Mouse (Mus musculus): ENCODE results near the gene Foxc1. TPM values are rescaled to one million over a fixed set of nuclear protein-coding genes. Genes with fewer than 3 reads are reported as not detected.

Foxc1 gene
- polyA plus RNA-seq, 1 experiment from 2014 or later = 0.37 TPM

GRCm38 (mm10) chr13:31835802-31836201 lies 29.4 kb downstream of the Foxc1 start:
- TF ChIP-seq CTCF (IDR thresholded peaks at IDR 0.05) (no peak), EP300 (IDR thresholded peaks at IDR 0.05) (no peak)
- ATAC-seq = no peak
- H3K27me3 ChIP-seq (replicated peaks; ENCODE audit: insufficient read depth, low read length) = no peaks in the 10 kb centered on the region

GRCm38 (mm10) chr13:31849258-31849971 lies 43.0 kb downstream of the Foxc1 start:
- ATAC-seq = no peak
- 49% methylated on average over 5 of the region's 5 CpGs for WGBS

More at GRCm38 (mm10) chr13:31835802-31836201, 29.4 kb downstream of the Foxc1 start:
- no peaks in the 10 kb centered on the region for H3K4me1 ChIP-seq (ENCODE audit: insufficient read depth, low read depth, low read length)
- DNase-seq (ENCODE audit: low spot score) = no peak
- H3K4me2 ChIP-seq (replicated peaks; ENCODE audit: low read depth, low read length) = no peak overlapping the region
- H3K9ac ChIP-seq (replicated peaks; ENCODE audit: low read depth) = no peak overlapping the region
- H3K4me3 ChIP-seq (ENCODE audit: low read depth, low read length) = no peak overlapping the region
- WGBS = 66% methylated on average over 4 of the region's 4 CpGs
- no peaks in the 10 kb centered on the region for H3K9me3 ChIP-seq (ENCODE audit: low read length)
- H3K36me3 ChIP-seq (ENCODE audit: insufficient read depth, low read length) = no peaks in the 10 kb centered on the region
- H3K27ac ChIP-seq (ENCODE audit: low read length) = no peak overlapping the region

GRCm38 (mm10) chr13:31853564-31853963 lies 47.1 kb downstream of the Foxc1 start:
- H3K27me3 ChIP-seq (replicated peaks; ENCODE audit: insufficient read depth, low read length) = no peaks in the 10 kb centered on the region
- WGBS = 42% methylated on average over 2 of the region's 2 CpGs
- no peak overlapping the region for H3K9ac ChIP-seq (replicated peaks; ENCODE audit: low read depth)
- H3K4me2 ChIP-seq (replicated peaks; ENCODE audit: low read depth, low read length) = no peak overlapping the region
- H3K4me3 ChIP-seq (ENCODE audit: low read depth, low read length) = no peak overlapping the region
- H3K9me3 ChIP-seq (ENCODE audit: low read length) = no peaks in the 10 kb centered on the region
- ATAC-seq (no peak), DNase-seq (ENCODE audit: low spot score) (no peak)
- H3K4me1 ChIP-seq (ENCODE audit: insufficient read depth, low read depth, low read length) = no peaks in the 10 kb centered on the region
- TF ChIP-seq CTCF (IDR thresholded peaks at IDR 0.05) (no peak), EP300 (IDR thresholded peaks at IDR 0.05) (no peak)
- no peaks in the 10 kb centered on the region for H3K36me3 ChIP-seq (ENCODE audit: insufficient read depth, low read length)
- no peak overlapping the region for H3K27ac ChIP-seq (ENCODE audit: low read length)

More at GRCm38 (mm10) chr13:31849258-31849971, 43.0 kb downstream of the Foxc1 start:
- H3K4me3 ChIP-seq (ENCODE audit: low read depth, low read length) = no peak overlapping the region
- H3K9me3 ChIP-seq (ENCODE audit: low read length) = no peaks in the 10 kb centered on the region
- H3K9ac ChIP-seq (replicated peaks; ENCODE audit: low read depth) = no peak overlapping the region
- no peak overlapping the region for H3K27ac ChIP-seq (ENCODE audit: low read length)
- no peaks in the 10 kb centered on the region for H3K27me3 ChIP-seq (replicated peaks; ENCODE audit: insufficient read depth, low read length)
- H3K4me1 ChIP-seq (ENCODE audit: insufficient read depth, low read depth, low read length) = no peaks in the 10 kb centered on the region
- TF ChIP-seq EP300 (IDR thresholded peaks at IDR 0.05) (no peak), CTCF (IDR thresholded peaks at IDR 0.05) (no peak)
- no peak overlapping the region for H3K4me2 ChIP-seq (replicated peaks; ENCODE audit: low read depth, low read length)
- no peaks in the 10 kb centered on the region for H3K36me3 ChIP-seq (ENCODE audit: insufficient read depth, low read length)
- DNase-seq (ENCODE audit: low spot score) = no peak

GRCm38 (mm10) chr13:31854000-31854399 lies 47.6 kb downstream of the Foxc1 start:
- ATAC-seq = no peak
- no peaks in the 10 kb centered on the region for H3K4me1 ChIP-seq (ENCODE audit: insufficient read depth, low read depth, low read length)
- H3K27me3 ChIP-seq (replicated peaks; ENCODE audit: insufficient read depth, low read length) = no peaks in the 10 kb centered on the region
- H3K9ac ChIP-seq (replicated peaks; ENCODE audit: low read depth) = no peak overlapping the region
- no peak overlapping the region for H3K27ac ChIP-seq (ENCODE audit: low read length)
- 54% methylated on average over 4 of the region's 4 CpGs for WGBS
- H3K4me3 ChIP-seq (ENCODE audit: low read depth, low read length) = no peak overlapping the region
- no peaks in the 10 kb centered on the region for H3K9me3 ChIP-seq (ENCODE audit: low read length)
- no peak for DNase-seq (ENCODE audit: low spot score)
- H3K36me3 ChIP-seq (ENCODE audit: insufficient read depth, low read length) = no peaks in the 10 kb centered on the region
- no peak overlapping the region for H3K4me2 ChIP-seq (replicated peaks; ENCODE audit: low read depth, low read length)
- TF ChIP-seq EP300 (IDR thresholded peaks at IDR 0.05) (no peak), CTCF (IDR thresholded peaks at IDR 0.05) (no peak)

- no peaks in the 10 kb centered on the region for H3K27me3 ChIP-seq (replicated peaks; ENCODE audit: insufficient read depth, low read length)
- WGBS = 65% methylated on average over 5 of the region's 5 CpGs
- no peak for DNase-seq (ENCODE audit: low spot score)
- no peak overlapping the region for H3K4me2 ChIP-seq (replicated peaks; ENCODE audit: low read depth, low read length)
- H3K4me3 ChIP-seq (ENCODE audit: low read depth, low read length) = no peak overlapping the region
- no peak overlapping the region for H3K9ac ChIP-seq (replicated peaks; ENCODE audit: low read depth)
- no peak for ATAC-seq
- no peaks in the 10 kb centered on the region for H3K4me1 ChIP-seq (ENCODE audit: insufficient read depth, low read depth, low read length)
- no peak overlapping the region for H3K27ac ChIP-seq (ENCODE audit: low read length)
- H3K9me3 ChIP-seq (ENCODE audit: low read length) = no peaks in the 10 kb centered on the region
- H3K36me3 ChIP-seq (ENCODE audit: insufficient read depth, low read length) = no peaks in the 10 kb centered on the region
- TF ChIP-seq CTCF (IDR thresholded peaks at IDR 0.05) (no peak), EP300 (IDR thresholded peaks at IDR 0.05) (no peak)
These were observed 53.8 kb downstream of the Foxc1 start for GRCm38 (mm10) chr13:31860200-31860599.

Other genes starting within 250 kb of the Foxc1 start
- gene A530084C06Rik, start 247.3 kb upstream of the Foxc1 start, polyA plus RNA-seq (2015; fragmentation: Nextera tagmentation; extraction: Ambion mirVana) = not detected in 2 replicates
- gene Foxf2, start 180.8 kb upstream of the Foxc1 start, polyA plus RNA-seq (2015; fragmentation: Nextera tagmentation; extraction: Ambion mirVana) = 14.9 and 26.6 TPM in 2 replicates